Mouse (Mus musculus) CH12.LX (cell line): Measurements from ENCODE around the gene Hbp1. TPM values are rescaled to one million over a fixed set of nuclear protein-coding genes. Genes with fewer than 3 reads are reported as not detected.

ENCODE experiments used
- DNase-seq: peaks from one replicate; pipeline ENCODE4 v3.0.0-alpha.2; 2013; ENCODE audit errors: extremely low read depth
- H3K27ac ChIP-seq: 2 replicates; pipeline ENCODE4 v1.5.1; 2012; ENCODE audit warnings: low read depth, mild to moderate bottlenecking, control low read depth, moderate library complexity; ENCODE audit not compliant: insufficient read depth
- H3K27me3 ChIP-seq: replicated peaks from 2 replicates; pipeline ENCODE3; 2012; ENCODE audit warnings: inconsistent platforms
- H3K36me3 ChIP-seq, 2 experiments: replicated peaks in 1 of 2; 2 replicates each; pipeline versions ENCODE3 to v1.6.1; 2012; ENCODE audit warnings: inconsistent platforms in 1 of 2, low read length in 1 of 2, mild to moderate bottlenecking in 1 of 2, mixed read lengths in 1 of 2, moderate library complexity in 1 of 2; ENCODE audit not compliant: control insufficient read depth in 1 of 2, insufficient read depth in 1 of 2
- H3K4me1 ChIP-seq, 2 experiments: 2 replicates each; pipeline ENCODE4 v1.6.1; 2012; ENCODE audit warnings: inconsistent platforms in 1 of 2, moderate library complexity in 1 of 2; ENCODE audit not compliant: insufficient read depth in 2 of 2, control insufficient read depth in 1 of 2
- H3K4me2 ChIP-seq: 2 replicates; pipeline ENCODE4 v1.6.1; 2012; ENCODE audit warnings: low read depth, mild to moderate bottlenecking, control low read depth; ENCODE audit not compliant: poor library complexity, insufficient read depth, severe bottlenecking
- H3K4me3 ChIP-seq, 3 experiments: fragments of 150-350 bp in 1 of 3; sonication (generic) in 1 of 3; replicated peaks in 1 of 3; 2 replicates each; pipeline versions ENCODE3 to v1.5.1; 2011 to 2012; ENCODE audit warnings: low read depth in 2 of 3, low read length in 2 of 3, mild to moderate bottlenecking in 2 of 3, moderate library complexity in 2 of 3, control low read depth in 1 of 3, improper control_type of control experiment in 1 of 3, inconsistent platforms in 1 of 3, mixed read lengths in 1 of 3; ENCODE audit not compliant: poor library complexity in 1 of 3
- H3K79me2 ChIP-seq: replicated peaks from 2 replicates; pipeline ENCODE4 v1.6.1; 2012; ENCODE audit warnings: mild to moderate bottlenecking, moderate library complexity; ENCODE audit not compliant: control insufficient read depth, poor library complexity, insufficient read depth, severe bottlenecking; ENCODE audit errors: extremely low read depth
- H3K9ac ChIP-seq: 2 replicates; pipeline ENCODE4 v1.6.1; 2012; ENCODE audit warnings: low read depth, mild to moderate bottlenecking, control low read depth, moderate library complexity; ENCODE audit not compliant: insufficient read depth
- H3K9me3 ChIP-seq: replicated peaks from 2 replicates; pipeline ENCODE3; 2012; ENCODE audit warnings: low read length, inconsistent platforms, mixed read lengths
- CHD2 ChIP-seq: IDR thresholded peaks from 2 replicates; pipeline ENCODE4 v1.6.1; 2011; ENCODE audit warnings: low read length, improper control_type of control experiment
- ELF1 ChIP-seq: IDR thresholded peaks from 2 replicates; pipeline ENCODE4 v1.6.1; 2014; ENCODE audit warnings: low read depth, mild to moderate bottlenecking, inconsistent platforms, low read length, improper control_type of control experiment
- GABPA ChIP-seq: IDR thresholded peaks from 2 replicates; pipeline ENCODE4 v1.6.1; 2012; ENCODE audit warnings: low read depth, low read length, improper control_type of control experiment, inconsistent platforms; ENCODE audit not compliant: insufficient replicate concordance
- KAT2A ChIP-seq: IDR thresholded peaks from 2 replicates; pipeline ENCODE4 v1.6.1; 2012; ENCODE audit warnings: low read length, improper control_type of control experiment, inconsistent platforms; ENCODE audit not compliant: insufficient replicate concordance
- MAZ ChIP-seq: IDR thresholded peaks from 2 replicates; pipeline ENCODE4 v1.6.1; 2012; ENCODE audit warnings: low read depth, mild to moderate bottlenecking, inconsistent platforms, low read length, improper control_type of control experiment, moderate library complexity
- MEF2A ChIP-seq: IDR thresholded peaks from 2 replicates; pipeline ENCODE4 v1.6.1; 2014; ENCODE audit warnings: low read depth, mild to moderate bottlenecking, inconsistent platforms, low read length, improper control_type of control experiment, borderline replicate concordance
- MXI1 ChIP-seq: IDR thresholded peaks from 2 replicates; pipeline ENCODE4 v1.6.1; 2011; ENCODE audit warnings: mild to moderate bottlenecking, low read depth, low read length, improper control_type of control experiment
- MYC ChIP-seq: IDR thresholded peaks from 2 replicates; pipeline ENCODE4 v1.6.1; 2011; ENCODE audit warnings: low read depth, mild to moderate bottlenecking, improper control_type of control experiment, low read length
- NRF1 ChIP-seq: IDR thresholded peaks from 2 replicates; pipeline ENCODE4 v1.6.1; 2014; ENCODE audit warnings: low read depth, mild to moderate bottlenecking, inconsistent platforms, low read length, improper control_type of control experiment, moderate library complexity
- RAD21 ChIP-seq: IDR thresholded peaks from 2 replicates; pipeline ENCODE4 v1.6.1; 2011; ENCODE audit warnings: low read depth, mild to moderate bottlenecking, low read length, improper control_type of control experiment, moderate library complexity
- TBP ChIP-seq: conservative IDR thresholded peaks from 2 replicates; pipeline ENCODE4 v1.6.1; 2011; ENCODE audit warnings: low read depth, low read length, improper control_type of control experiment
- TCF12 ChIP-seq: IDR thresholded peaks from 2 replicates; pipeline ENCODE4 v1.6.1; 2014; ENCODE audit warnings: low read depth, mild to moderate bottlenecking, inconsistent platforms, low read length, improper control_type of control experiment
- ZKSCAN1 ChIP-seq: IDR thresholded peaks from 2 replicates; pipeline ENCODE4 v1.6.1; 2012; ENCODE audit warnings: low read depth, inconsistent platforms, low read length, improper control_type of control experiment, borderline replicate concordance
- dilution Hi-C: fragments of 300-500 bp; cut with MboI; formaldehyde crosslinking; loops from 2 replicates; pipeline ENCODE4 v1.14.3; 2020; ENCODE audit warnings: low sequenced_read_pairs; ENCODE audit not compliant: extremely low pct_unique_long_range_greater_than_20kb, extremely low pct_ligation_motif_present
- in situ Hi-C: fragments of 300-500 bp; cut with MboI; formaldehyde crosslinking; loops from 3 replicates; pipeline ENCODE4 v1.14.3; 2019; ENCODE audit warnings: low sequenced_read_pairs, low pct_ligation_motif_present, low pct_unique_long_range_greater_than_20kb, mixed read lengths
- polyA plus RNA-seq: library from polyadenylated mRNA; unstranded; fragments of >175 nt; gene quantifications from 2 replicates; pipeline ENCODE4 v1.2.1, GENCODE M21; 2012; ENCODE audit warnings: low read depth; ENCODE audit not compliant: insufficient read length
- total RNA-seq, 2 experiments: library from RNA; depleted of rRNA; stranded (reverse); fragments of 300-350 nt in 1 of 2; fragments of >200 nt in 1 of 2; gene quantifications; 2 replicates each; pipeline ENCODE4 v1.2.3; 2012 to 2014

The Hbp1 gene
- total and polyA plus RNA-seq, 3 experiments = 16.0 to 24.4 (median 17.0) TPM

DNA sequence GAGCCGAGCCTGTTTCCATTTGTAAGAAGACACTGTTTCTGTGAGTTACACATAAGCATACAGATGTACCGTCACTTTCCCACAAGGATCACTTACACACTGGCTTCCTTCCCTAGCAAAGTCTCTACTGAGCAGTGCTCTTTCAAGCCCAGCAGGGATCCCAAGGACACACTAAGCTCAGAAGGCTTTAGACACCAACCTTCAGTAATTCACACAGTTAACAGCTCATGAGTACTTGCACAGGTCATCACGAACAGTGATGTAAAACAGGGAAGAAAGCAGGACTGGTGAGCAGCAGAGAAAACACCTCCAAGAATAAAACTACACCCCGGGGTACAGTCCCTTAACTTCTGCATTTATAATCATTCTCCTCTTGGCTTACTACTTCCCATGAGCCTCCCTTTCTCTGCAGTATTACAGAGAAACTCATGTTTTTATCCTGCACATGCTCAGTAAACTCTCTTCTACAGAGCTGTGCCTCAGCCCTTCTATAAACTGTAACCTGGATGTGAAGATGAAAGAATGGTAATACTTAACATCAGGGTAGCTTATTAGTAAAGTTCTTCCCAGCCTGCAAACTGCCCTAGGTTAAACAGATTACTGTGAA lies 11.8 kb downstream of the Hbp1 start:
- Histone ChIP-seq H3K4me1 (no peaks in the 10 kb centered on the region), H3K9me3 (no peaks in the 10 kb centered on the region)
- TF ChIP-seq CHD2 (no peak), MXI1 (no peak), ELF1 (no peak), ZKSCAN1 (no peak), NRF1 (no peak), MAZ (no peak)
- TF ChIP-seq, all 38 proteins: peak for 0
- no peaks in the 10 kb centered on the region for H3K27me3 ChIP-seq
- dilution Hi-C loops (no loop called here), in situ Hi-C loops (loop anchor here (25.0 kb wide), 1 partner anchor 426 kb away; no protein-coding TSS in a partner anchor)
- peaks cover 61 to 87% of the 10 kb centered on the region in 2 experiments for H3K36me3 ChIP-seq
- DNase-seq = no peak
- H3K4me2 ChIP-seq = no peak overlapping the region
- no peak overlapping the region for H3K4me3 ChIP-seq
- no peak overlapping the region for H3K27ac ChIP-seq
- peaks cover 3% of the 10 kb centered on the region; the same call in 1 of the 2 replicates for H3K79me2 ChIP-seq
- H3K9ac ChIP-seq = no peak overlapping the region

- Histone ChIP-seq H3K27me3 (no peaks in the 10 kb centered on the region), H3K27ac (no peak overlapping the region), H3K4me1 (no peaks in the 10 kb centered on the region), H3K79me2 (0 out of 2 replicates have a peak, but pooled peaks cover 3% of the 10 kb centered on the region), H3K9me3 (no peaks in the 10 kb centered on the region), H3K4me2 (no peak overlapping the region), H3K36me3 (peaks cover 58 to 87% of the 10 kb centered on the region in 2 experiments), H3K4me3 (no peak overlapping the region), H3K9ac (no peak overlapping the region)
- dilution Hi-C loops (no loop called here), in situ Hi-C loops (loop anchor here (25.0 kb wide), 1 partner anchor 425 kb away; no protein-coding TSS in a partner anchor)
- DNase-seq = no peak
- no peak for TF ChIP-seq MEF2A
- TF ChIP-seq ELF1 = no peak
- TF ChIP-seq TCF12 = no peak
- TF ChIP-seq GABPA = no peak
- TF ChIP-seq MYC = no peak
- TF ChIP-seq TBP = no peak
- TF ChIP-seq KAT2A = no peak
- TF ChIP-seq RAD21 = no peak
- TF ChIP-seq CHD2 = no peak
Measured at GRCm38 (mm10) chr12:31937613-31938012, 12.7 kb downstream of the Hbp1 start.
